Mouse (Mus musculus): ENCODE data around the gene Tspan4.
A peak's percentile ranks its signal among the peaks of the same experiment; 100 is the strongest.
"Not testable (repeated sequence)": the region's sequence is repeated elsewhere in the genome, so short reads cannot be mapped to it uniquely, and the experiment has no call there.

The Tspan4 gene

DNA sequence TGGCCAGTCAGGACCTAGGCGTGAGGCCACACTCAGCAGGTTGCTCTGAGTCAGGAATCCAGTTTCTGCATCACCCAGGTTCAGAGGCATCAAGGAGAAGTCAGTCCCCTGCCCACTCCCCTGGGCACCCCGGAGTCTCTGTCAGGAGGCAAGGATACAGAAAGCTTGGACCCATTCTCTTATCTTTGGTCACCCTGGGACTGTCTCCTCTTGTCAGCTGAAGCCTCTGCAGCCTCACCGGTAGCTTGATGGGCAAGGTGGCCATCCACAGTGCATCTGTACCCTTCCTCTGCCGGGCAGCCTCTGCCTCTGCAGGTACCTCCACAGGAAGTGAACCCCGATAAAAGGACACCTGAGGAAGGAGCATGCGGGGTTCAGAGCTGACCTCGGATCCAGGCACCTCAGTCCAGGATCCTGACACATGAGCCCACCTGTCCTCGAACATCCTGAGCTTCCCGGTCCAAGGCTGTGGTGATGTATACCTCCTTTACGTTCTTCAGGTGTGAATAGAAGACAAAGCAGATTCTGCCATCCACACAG lies 35.8 kb upstream of the Tspan4 start:
- DNase-seq (ENCODE audit: low spot score), result no peak

DNA sequence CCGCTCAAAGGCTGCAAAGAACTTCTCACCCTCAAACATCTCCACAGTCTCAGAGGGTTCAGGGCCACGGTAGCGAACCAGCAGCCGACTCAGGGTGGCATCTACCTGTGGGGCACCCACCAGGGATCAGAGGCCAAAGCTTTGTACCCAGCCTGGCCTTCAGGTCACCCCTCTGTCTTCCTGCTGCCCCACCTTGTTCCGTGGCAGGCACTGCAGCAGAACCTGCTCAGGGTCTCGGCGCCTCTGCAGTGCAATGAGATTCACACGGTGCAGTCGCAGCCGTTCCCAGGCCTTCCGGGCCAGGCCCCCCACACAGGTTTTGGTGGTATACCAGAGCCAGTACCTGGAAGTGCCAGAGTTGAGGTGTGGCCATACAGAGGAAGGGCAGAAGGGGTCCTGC lies 35.2 kb upstream of the Tspan4 start:
- no peak for DNase-seq (ENCODE audit: low spot score)

DNA sequence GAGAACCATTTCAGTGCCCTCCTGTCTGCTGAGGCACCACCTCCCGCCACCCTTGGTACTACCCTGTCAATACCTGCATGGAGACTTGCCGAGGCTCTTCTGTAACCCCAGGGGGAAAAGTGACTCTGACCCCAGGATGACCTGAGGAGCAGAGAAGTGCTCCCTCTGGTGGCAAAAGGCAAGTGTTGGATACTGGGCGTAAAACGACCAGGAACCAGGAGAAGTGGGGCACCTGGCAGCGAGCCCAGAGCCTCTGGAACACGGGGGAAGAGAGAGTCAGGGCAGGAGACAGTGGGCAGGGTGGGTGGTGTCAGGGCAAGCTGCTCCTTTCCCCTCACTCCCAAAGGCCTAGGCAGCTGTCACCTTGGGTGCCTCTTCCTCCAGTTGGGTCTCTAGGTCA lies 34.4 kb upstream of the Tspan4 start:
- peak; percentile 73 for DNase-seq (ENCODE audit: low spot score)

DNA sequence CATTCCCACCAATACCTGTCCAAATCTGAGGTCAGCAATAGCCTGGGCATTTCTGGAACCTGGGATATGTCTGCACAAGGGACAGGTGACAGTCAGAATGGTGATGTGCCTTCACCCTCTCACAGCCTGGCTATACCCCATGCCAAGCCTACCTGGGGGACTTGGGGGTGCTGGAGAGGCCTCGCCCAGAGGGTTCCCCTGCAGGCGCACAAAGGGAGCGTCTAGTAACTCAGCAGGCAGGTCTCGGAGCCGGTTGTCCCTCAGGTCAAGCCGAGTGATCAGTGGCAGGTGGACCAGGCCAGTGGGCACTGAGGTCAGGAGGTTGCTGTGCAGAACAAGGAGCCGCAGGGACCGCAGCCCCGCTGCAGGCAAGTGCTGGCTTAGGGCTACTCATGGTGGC lies 33.6 kb upstream of the Tspan4 start:
- no peak for DNase-seq (ENCODE audit: low spot score)

DNA sequence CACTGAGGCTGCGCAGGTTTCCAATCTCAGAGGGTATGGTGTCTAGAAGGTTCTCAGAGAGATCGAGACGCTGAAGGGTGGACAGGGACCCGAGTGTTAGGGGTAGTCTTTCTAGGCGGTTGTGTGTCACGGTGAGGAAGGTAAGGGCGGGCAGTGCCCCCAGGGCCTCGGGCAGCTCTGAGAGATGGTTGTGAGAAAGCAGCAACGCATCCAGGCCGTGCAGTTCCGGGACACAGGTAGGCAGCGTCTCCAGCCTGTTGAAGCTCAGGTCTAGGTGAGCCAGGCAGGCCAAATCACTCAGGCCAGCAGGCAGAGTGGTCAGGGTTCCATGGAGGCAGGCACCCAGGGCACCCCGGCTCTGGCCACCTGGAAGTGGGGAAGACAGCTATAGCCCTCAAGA lies 32.8 kb upstream of the Tspan4 start:
- DNase-seq (ENCODE audit: low spot score), result no peak

DNA sequence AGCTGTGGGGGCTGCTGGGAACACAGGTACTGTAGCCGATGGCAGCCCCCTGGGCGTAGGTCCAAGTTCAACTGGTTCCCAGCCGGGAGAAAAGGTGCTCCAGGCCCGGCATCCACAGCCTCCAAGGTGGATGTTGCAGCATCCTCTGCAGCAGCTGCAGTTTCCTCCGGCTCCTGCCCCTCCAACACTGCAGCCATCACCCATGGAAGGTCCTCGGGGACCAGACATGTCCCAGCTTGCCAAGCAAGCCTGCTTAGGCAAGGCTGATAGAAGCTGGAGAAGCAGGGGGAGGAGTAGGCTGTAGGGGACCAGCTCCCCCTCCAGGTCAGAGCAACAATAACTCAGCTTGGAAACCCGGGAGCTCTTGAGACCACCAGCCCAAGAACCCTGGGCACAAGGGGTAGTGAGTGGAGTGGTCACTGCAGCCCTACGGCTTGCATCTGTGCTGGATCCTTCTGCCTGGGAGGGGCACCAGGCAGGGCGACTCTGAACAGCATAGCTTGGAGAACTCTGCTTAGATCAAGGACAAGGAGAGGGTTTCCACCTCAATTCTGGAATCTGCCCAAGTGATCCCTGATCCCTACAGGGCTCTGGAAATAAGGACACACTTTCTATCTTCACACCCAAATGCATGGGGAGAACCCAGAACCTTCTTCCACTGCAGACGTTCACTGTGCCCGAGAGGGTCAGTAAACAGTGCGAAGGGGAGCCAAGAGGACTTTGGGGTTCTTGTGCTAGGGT lies 31.8 kb upstream of the Tspan4 start:
- DNase-seq (ENCODE audit: low spot score), result peak; percentile 76

DNA sequence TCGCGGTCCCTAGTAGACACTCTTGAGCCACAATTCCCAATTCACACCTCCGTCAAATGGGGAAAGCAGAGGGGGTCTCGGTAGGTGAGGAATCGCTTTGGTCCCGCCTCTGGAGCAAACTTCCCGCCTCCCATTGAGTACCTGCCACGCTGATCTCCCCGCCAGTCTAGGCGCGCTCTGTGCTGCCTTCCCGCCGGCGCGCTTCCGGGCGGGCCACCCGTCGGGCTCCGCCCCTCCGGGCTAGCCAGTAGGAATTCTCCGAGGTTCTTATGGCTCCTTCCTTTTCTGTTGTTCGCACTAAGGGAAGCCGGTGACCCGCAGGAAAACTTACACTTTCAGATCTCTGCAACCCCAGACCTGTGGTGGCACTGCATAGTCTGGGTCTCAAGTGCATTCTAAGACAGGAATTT lies 31.2 kb upstream of the Tspan4 start, which contains the start of gene Pidd1:
Gene Pidd1 (minus strand): TSS at position 198 of the 410 bp plus-strand sequence.
- peak; percentile 91 for DNase-seq (ENCODE audit: low spot score)

DNA sequence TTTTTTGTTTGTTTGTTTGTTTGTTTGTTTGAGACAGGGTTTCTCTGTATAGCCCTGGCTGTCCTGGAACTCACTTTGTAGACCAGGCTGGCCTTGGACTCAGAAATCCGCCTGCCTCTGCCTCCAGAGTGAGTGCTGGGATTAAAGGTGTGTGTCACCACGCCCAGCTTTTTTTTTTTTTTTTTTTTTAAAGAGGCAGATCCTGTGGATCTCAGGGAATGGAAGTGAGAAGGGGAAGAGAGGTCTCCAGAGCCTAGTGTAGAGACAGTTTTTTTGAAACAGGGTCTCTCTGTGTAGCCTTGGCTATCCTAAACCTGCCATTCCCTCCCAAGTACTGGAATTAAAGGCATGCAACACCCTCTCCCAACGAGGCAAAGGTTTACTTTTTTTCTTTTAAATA lies 28.7 kb upstream of the Tspan4 start:
- DNase-seq (ENCODE audit: low spot score), result not testable (repeated sequence)

DNA sequence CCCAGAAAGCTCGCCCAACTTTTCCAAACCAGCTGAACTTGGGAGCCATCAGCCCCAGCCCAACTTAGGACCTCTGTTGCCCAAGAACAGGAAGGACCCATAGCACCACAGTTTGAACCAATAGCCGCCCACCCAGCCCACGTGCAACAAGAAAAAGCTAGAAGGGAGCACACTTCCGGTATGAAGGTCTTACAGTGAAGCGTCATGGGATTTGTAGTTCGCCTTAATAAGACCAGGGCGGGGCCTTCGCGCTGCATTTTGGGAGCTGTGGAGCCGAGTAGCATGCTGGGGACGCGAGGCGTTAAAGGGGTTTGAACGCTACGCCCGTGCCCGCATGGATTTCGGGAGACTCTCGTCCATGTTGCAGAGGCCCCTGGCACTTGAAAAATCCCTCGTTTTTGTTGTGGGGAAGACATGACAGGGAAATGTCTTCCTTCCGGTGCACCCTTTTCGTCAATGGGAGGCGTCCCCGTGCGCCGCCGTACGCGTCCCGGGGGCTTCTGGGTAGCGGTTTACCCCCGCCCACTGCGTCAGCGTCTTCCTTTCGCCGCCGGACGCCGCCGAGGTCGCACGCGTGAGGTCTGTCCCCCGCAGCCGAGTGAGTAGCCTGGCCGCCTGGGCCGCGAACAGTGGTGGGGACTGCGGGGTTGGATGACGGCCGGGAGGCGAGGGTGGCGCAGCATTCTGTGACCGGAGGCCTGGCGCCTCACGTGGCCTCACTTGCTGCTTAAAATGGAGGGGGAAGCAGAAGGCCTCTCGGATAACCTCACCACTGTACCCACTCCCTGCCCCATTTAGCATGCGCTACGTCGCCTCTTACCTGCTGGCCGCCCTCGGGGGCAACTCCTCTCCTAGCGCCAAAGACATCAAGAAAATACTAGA lies 27.7 kb upstream of the Tspan4 start, which contains the start of gene Rplp2:
Gene Rplp2 (plus strand): TSS at position 261 of the 882 bp plus-strand sequence.
- peak; percentile 96 for DNase-seq (ENCODE audit: low spot score)

DNA sequence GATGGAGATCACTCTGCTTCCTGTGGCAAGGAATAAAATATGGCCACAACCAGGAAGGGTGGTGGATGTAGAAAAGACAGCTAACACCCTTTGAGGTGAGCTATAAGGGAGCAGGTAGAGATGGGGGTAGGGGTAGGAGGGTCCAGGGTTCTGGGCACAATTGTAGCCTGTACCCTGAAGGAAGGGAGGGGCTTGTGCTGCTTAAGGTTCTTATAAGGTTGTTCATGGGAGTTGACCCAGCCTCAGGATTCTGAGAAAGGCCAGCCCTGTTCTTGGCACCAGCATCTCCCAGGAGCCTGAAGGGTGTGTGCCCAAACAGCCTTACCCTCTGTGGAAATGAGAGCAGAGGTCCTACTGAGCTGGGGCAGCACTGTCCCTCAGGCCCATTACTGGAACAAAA lies 23.1 kb upstream of the Tspan4 start:
- no peak for DNase-seq (ENCODE audit: low spot score)

DNA sequence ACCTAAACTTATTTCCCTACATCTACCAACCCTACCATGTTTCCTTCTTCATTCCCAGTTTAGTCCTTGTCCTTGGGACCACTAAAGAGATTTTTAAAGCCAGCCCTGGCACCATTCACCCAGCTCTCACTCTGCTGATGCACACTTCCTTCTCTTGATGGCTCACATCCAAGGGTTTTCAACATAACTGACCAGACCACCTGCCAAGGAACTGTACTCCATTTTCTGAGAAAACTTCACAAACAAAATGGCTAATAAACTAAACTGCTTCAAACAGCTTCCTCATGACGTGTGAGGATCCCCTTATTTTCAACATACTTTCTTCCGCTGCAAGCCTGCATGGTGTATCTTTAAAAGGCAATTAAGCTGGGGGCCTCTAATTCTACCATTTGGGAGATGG lies 21.4 kb upstream of the Tspan4 start:
- no peak for DNase-seq (ENCODE audit: low spot score)

DNA sequence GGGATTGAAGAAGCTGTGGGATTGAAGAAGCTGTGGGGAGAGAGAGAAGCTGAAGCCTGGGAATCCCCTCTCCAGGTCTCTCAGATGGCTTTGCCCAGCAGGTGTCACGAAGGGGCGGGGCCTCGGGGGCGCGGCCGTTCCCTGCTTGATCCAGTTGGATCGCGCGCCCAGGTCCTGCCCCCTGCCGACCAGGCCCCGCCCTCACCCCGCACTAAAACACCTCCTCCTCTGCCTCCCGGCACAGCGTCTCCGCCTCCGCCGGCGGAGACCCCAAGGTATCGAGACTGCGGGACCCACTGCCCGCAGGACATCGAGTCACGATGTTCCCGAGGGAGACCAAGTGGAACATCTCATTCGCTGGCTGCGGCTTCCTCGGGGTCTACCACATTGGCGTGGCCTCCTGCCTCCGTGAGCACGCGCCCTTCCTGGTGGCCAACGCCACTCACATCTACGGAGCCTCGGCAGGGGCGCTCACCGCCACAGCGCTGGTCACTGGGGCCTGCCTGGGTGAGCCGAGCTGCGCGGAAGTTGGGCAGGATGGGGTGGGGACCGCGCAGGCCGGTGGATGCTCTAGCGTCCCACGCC lies 20.0 kb upstream of the Tspan4 start, which contains the start of gene Pnpla2:
Gene Pnpla2 (plus strand): TSS at position 232 of the 585 bp plus-strand sequence.
- DNase-seq (ENCODE audit: low spot score), result peak; percentile 93

DNA sequence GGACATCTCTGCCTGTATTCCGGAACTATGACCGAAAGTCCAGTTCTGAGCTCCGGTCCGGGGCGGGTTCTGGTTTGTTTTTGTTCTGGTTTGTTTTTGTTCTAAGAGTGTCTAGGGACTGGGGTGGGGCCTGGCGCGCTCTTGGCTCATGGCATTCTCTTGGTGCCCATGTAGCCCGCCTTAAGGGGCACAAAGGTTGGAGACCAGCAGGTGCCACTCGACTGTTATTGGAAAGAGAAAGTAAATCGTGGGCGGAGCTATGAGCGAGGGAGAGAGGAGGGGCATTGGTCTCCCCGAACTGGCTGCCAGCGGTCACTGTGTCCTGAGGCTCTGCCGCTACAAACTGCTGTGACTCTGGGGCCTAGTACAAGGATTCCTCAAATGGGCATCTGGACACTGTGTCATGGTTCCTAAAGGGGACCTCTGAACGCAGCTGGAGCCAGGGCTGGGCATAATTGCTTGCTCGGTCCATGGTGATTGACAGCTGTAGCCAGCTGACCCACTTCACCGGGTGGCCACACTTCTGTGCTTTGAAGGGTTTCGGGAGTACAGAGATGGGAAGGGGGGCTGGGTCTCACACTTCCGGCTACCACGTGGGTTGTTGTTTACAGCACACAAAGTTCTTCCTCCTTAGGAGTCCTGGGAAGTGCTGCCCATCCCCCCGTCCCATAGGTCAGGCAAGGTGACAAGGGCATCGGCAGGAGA lies 19.3 kb upstream of the Tspan4 start:
- DNase-seq (ENCODE audit: low spot score), result peak; percentile 78

DNA sequence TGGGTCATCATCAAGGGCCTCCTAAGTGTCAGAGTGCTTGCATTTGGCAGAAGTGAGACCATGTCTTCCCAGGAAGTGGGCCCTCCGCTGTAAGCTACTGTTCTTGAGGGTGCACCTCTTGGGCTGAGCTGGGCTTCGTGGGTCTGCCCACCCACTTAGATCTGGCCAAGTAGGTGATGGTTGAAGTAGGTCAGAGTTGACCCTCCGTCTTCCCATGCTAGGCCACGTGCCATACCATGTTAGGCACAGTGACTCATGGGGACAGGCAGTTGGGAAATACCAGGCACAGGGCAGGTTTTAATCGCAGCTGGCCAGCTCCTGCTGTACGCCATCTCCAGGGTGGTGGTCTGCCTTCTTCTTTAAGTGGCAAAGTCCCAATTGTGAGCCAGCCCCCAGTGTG lies 18.3 kb upstream of the Tspan4 start:
- no peak for DNase-seq (ENCODE audit: low spot score)

DNA sequence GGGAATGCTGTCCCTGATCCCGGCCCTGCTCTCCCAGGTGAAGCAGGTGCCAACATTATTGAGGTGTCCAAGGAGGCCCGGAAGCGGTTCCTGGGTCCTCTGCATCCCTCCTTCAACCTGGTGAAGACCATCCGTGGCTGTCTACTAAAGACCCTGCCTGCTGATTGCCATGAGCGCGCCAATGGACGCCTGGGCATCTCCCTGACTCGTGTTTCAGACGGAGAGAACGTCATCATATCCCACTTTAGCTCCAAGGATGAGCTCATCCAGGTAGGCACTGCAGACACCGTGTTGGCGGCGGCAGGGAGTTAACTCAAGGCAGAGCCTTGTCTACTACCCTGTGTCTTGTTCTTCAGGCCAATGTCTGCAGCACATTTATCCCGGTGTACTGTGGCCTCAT lies 17.8 kb upstream of the Tspan4 start:
- DNase-seq (ENCODE audit: low spot score), result no peak

DNA sequence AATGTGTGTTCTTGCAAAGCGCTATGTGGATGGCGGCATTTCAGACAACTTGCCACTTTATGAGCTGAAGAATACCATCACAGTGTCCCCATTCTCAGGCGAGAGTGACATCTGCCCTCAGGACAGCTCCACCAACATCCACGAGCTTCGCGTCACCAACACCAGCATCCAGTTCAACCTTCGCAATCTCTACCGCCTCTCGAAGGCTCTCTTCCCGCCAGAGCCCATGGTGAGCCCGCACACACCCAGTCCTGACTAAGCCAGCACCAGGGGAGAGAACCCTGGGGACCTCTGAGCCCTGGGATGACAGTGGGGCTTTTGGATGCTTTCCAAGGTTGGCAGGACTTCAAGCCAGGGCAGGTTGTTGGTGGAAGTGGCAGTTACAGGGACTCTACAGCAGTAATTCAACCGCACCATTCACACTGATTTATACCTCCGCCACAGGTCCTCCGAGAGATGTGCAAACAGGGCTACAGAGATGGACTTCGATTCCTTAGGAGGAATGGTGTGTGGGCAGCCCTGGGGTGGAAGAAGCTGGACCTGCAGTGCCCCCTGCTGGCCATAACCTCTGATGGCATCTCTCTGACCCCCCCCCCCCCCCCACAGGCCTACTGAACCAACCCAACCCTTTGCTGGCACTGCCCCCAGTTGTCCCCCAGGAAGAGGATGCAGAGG lies 16.9 kb upstream of the Tspan4 start:
- peak; percentile 63 for DNase-seq (ENCODE audit: low spot score)

DNA sequence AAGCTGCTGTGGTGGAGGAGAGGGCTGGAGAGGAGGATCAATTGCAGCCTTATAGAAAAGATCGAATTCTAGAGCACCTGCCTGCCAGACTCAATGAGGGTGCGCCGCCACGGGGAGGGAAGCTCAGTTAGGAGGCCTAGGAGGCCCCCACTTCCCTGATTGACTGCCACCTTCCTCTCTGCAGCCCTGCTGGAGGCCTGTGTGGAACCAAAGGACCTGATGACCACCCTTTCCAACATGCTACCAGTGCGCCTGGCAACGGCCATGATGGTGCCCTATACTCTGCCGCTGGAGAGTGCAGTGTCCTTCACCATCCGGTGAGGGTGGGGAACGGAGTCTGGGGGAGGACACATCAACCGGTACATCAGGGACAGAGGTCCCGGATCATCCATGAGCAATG lies 16.4 kb upstream of the Tspan4 start:
- no peak for DNase-seq (ENCODE audit: low spot score)

DNA sequence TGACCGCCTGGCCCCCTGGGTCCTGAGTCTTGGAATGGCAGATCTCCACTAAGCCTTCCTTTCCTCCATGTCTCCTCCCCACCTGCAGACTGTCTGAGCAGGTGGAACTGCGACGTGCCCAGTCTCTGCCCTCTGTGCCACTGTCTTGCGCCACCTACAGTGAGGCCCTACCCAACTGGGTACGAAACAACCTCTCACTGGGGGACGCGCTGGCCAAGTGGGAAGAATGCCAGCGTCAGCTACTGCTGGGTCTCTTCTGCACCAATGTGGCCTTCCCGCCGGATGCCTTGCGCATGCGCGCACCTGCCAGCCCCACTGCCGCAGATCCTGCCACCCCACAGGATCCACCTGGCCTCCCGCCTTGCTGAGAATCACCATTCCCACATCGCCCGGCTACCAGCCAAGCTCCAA lies 15.7 kb upstream of the Tspan4 start:
- DNase-seq (ENCODE audit: low spot score), result no peak

DNA sequence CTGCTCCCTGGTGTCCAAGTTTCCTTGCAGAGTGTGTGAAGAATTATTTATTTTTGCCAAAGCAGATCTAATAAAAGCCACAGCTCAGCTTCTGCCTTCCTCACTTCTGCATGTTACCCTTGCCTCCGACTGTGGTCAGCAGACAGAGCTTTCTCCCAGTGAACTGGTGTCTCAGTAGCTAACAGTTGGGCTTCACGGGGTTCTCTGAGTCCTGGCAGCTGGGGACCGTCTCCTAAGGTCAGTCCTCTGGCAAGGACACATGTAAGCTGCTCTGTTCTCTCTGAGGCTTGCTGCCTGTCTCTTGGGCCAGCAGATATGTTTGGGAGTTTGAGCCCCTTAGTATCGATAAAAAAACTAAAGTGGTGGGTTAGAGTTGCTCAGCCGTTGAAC lies 15.0 kb upstream of the Tspan4 start:
- no peak for DNase-seq (ENCODE audit: low spot score)

DNA sequence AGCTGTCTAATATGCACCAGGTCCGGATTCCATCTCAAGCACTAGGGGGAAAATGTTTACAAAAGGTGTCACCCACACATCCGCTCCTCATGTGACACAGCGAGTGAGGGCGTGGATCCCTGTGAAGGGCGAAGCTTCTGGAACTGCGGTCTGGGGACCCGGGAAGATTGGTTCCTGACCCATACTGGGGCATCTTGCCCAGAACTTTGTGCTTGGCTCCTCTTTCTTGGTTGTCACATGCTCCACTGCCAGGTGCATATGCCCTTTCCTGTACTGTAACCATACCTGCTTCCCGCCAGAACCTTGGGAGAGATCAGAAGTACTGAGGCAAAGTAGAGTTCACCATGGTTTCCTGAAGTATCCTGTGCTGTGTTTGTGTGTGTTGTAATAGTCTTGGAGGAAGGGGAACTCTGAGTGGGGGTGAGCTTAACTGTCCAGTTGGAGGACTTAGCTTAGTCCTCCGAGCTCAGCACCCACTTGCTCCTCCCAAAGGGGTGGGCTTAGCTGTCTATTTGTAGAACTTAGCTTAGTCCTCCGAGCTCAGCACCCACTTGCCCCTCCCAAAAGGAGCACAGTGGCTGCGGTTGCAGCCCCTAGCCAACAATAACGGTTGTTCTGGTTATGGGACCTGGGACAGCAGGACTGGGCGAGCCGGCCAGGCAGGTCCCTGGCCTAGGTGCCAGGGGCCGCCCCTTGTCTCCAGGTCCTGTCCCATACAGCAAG lies 14.5 kb upstream of the Tspan4 start, which contains the start of gene Cracr2b:
Gene Cracr2b (plus strand): TSS at position 704 of the 723 bp plus-strand sequence.
- DNase-seq (ENCODE audit: low spot score), result no peak
